Mouse (Mus musculus) layer of hippocampus, postnatal 36 days (tissue): ENCODE measurements around the gene Eid2. TPM values are rescaled to one million over a fixed set of nuclear protein-coding genes. Genes with fewer than 3 reads are reported as not detected.

Source experiments
- DNase-seq, 2 experiments: peaks; one replicate each; pipeline ENCODE4 v3.0.0; 2022
- total RNA-seq, 2 experiments: library from RNA; stranded (reverse); gene quantifications; 2 replicates each; pipeline ENCODE4 v1.2.3; 2021

The Eid2 gene
- total RNA-seq, 2 experiments from 2014 or later: 52.9 to 60.9 TPM

- peak; percentile 64 to 74 for DNase-seq
Measured at GRCm38 (mm10) chr7:28294481-28294880, 26.8 kb downstream of the Eid2 start.

- no peak for DNase-seq
Measured at GRCm38 (mm10) chr7:28298837-28299625, 31.4 kb downstream of the Eid2 start.

DNA sequence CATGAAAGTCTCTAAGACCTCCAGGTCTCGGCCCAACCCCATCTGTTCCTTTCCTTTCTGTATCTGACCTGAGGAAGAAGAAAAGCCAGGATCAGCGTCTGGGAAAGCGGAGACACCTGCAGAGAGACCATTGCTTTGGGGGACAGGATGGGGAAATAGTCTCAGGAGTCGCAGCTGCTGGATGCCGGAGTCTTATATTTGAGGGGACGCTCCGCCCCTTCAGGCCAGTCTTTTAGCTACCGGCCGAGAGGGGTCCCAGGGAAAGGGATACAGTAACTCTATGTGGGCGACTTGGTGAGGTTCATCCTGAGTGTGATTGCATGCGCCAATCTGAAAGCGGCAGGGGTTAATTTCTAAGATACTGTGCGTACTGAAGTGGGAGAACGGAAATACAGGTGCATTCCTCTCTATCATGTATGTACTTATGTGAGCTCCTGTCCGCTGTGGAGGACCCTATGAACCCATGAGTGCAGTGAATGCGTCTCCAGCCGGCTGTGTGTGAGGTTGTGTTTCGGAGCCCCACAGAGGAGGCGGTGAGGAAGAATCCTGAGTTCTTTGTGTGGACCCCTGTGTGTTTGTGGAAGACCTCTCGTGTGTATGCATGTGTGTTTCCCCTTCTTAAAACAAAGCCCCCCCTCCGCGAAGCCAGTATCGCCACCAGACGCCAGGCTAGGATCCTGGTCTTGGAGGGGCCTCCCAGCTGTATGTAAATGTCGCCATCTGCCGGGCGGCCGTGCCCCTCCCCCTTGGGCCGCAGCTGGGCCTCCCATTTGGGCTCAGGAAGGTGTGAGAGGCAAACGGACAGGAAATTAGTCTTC is 34.1 kb downstream of the Eid2 start, which contains the start of gene Dll3:
Dll3 (minus strand) TSS at position 623 of the 818 bp plus-strand sequence.
- peak in 1 of 2 experiments; percentile 44 for DNase-seq

DNA sequence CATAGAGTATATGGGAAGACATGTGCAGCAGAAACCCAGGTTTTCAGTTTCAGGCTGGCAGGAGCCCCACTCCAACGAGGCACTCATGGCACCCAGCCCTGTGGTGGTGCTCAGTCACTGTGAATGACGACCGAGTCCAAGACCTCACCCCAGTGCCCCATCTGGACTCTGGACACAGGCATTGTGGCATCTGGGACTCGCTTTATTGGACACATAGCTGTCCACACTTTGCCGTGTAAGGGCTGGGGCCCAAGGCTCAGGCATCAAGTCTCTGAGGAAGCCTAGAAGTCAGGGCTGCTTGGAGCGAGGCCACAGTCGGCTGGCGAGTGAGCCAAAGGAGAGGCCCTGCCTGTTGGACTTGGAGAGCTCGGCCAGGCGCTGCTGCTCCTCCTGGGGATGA is 38.0 kb downstream of the Eid2 start:
- no peak for DNase-seq

- DNase-seq: no peak
Measured at GRCm38 (mm10) chr7:28306216-28306615, 38.5 kb downstream of the Eid2 start.

DNA sequence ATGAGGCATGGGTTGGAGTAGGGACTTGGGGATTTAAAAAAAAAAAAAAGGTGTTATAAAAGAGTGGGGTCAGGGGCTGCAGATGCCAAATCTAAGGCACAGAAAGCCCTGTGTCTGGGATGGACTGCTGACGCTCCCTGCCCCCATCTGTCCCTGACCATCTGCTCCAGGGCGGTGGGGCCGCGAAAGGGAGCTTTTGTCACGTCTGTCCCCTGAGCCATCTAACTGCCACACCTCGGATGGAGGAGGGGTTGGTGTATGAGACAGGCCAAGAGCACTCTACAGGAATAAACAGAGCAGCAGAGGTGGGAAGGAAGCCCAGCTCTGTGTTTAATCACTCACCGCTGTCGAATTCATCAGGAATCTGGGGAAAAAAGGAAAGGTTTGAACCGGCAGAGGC is 42.1 kb downstream of the Eid2 start:
- DNase-seq: no peak

GRCm38 (mm10) chr7:28311151-28311925 is 43.7 kb downstream of the Eid2 start:
- peak in 1 of 2 experiments; percentile 34 for DNase-seq

GRCm38 (mm10) chr7:28311926-28312543 is 44.4 kb downstream of the Eid2 start, which contains the start of gene Timm50:
Gene Timm50 (minus strand): TSS chr7:28312072.
- DNase-seq: peak; percentile 98 to 99

GRCm38 (mm10) chr7:28318036-28318435 is 50.4 kb downstream of the Eid2 start:
- DNase-seq: no peak

- no peak for DNase-seq
Measured at GRCm38 (mm10) chr7:28318714-28319113, 51.0 kb downstream of the Eid2 start.

Other genes starting within 250 kb of the Eid2 start
- gene Psmc4, start 217.8 kb upstream of the Eid2 start, total RNA-seq: 100 to 1,000 TPM; 122 to 131 TPM
- gene Fcgbp, start 196.6 kb upstream of the Eid2 start, total RNA-seq: under 1 TPM; 0.81 to 0.92 TPM
- not detected for gene 9530053A07Rik, start 138.4 kb upstream of the Eid2 start, total RNA-seq
- gene Fbl, start 98.2 kb upstream of the Eid2 start, total RNA-seq: 10 to 100 TPM; 48.3 to 55.8 TPM
- gene Dyrk1b, start 88.4 kb upstream of the Eid2 start, total RNA-seq: 10 to 100 TPM; 45.7 to 52.4 TPM
- gene Eid2b, start 9.9 kb downstream of the Eid2 start, total RNA-seq: 10 to 100 TPM; 36.5 to 36.8 TPM
- gene Selenov, start 23.3 kb downstream of the Eid2 start, total RNA-seq: 1 to 10 TPM in 1 of 2 experiments, under 1 TPM in 1; 0.27 to 1.8 TPM
- gene Dll3, start 34.4 kb downstream of the Eid2 start, total RNA-seq: 1 to 10 TPM; 2.1 to 2.8 TPM
- 10 to 100 TPM; 41.1 to 42.1 TPM for gene Timm50, start 44.2 kb downstream of the Eid2 start, total RNA-seq
- gene Supt5, start 70.9 kb downstream of the Eid2 start, total RNA-seq: 100 to 1,000 TPM; 114 to 122 TPM
- 100 to 1,000 TPM; 454 to 471 TPM for gene Rps16, start 82.8 kb downstream of the Eid2 start, total RNA-seq
- gene Plekhg2, start 104.7 kb downstream of the Eid2 start, total RNA-seq: 1 to 10 TPM; 5.5 to 7.4 TPM
- gene Zfp36, start 112.4 kb downstream of the Eid2 start, total RNA-seq: 1 to 10 TPM; 3.1 to 3.9 TPM
- gene Med29, start 124.8 kb downstream of the Eid2 start, total RNA-seq: 10 to 100 TPM; 18.3 to 19.6 TPM
- 10 to 100 TPM; 68.9 to 70.1 TPM for gene Paf1, start 125.1 kb downstream of the Eid2 start, total RNA-seq
- gene Gmfg, start 169.6 kb downstream of the Eid2 start, total RNA-seq: 1 to 10 TPM; 1.2 to 2.0 TPM
- 10 to 100 TPM; 64.3 to 72.3 TPM for gene Lrfn1, start 184.1 kb downstream of the Eid2 start, total RNA-seq
- not detected for gene Ifnl2, start 242.6 kb downstream of the Eid2 start, total RNA-seq